ENCODE assay signal across 7 mouse cellular contexts in the genomic region with DNA sequence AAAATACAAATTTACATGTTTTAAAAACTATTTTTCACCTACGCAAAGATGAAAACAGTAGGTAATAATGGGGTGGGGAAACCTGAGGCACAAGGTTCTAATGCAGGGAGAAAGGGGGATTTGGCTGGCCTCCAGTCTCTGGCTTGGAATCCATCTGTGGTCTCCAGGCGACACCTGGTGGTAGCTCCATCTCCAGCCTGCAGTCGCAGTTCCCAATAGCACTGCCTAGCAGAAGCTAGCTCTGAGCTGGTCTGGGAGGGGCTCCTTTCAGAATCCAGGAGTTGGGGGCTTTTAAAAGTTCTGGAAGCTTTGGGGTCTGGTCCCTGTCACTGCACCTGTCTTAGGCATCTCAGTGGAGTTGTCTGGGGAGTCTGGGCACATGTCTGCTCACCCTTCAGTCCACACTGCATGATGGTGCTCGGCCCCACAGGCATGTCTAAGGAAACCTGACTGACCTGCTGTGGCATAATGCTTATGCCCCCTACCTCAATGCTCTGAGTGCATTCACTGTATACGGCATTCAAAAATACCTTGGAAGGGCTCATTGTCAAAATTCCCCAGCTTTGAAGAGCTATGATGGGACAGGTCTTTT. TPM values are rescaled to one million over a fixed set of nuclear protein-coding genes. Genes with fewer than 3 reads are reported as not detected.
DNase-seq lines count a peak whose midpoint lies in the region; ATAC-seq and TF ChIP-seq lines count a peak whose summit lies in the region.

No protein-coding gene starts in this region.

- H3K27me3 ChIP-seq in forebrain, embryonic 14.5 days (replicated peaks; ENCODE audit: control insufficient read depth, insufficient read depth, low read length) = no peaks in the 10 kb centered on the region
- peaks cover 2% of the 10 kb centered on the region; the same call in 1 of the 2 replicates for H3K27me3 ChIP-seq in limb, embryonic 13.5 days
- H3K27me3 ChIP-seq in splenic B cell, adult 2 months (ENCODE audit: control insufficient read depth, insufficient read depth, low read length, poor library complexity, severe bottlenecking) = no peaks in the 10 kb centered on the region

- ATAC-seq in forebrain, embryonic 14.5 days = peak; percentile 63; the same call in 1 of the 2 replicates
- ATAC-seq in limb, embryonic 13.5 days (ENCODE audit: low FRiP score, low read depth) = peak; percentile 48

- no peaks in the 10 kb centered on the region for H3K4me1 ChIP-seq in bone marrow, adult 2 months (ENCODE audit: control insufficient read depth, insufficient read depth, low read length)
- no peaks in the 10 kb centered on the region for H3K4me1 ChIP-seq in forebrain, embryonic 14.5 days (ENCODE audit: control insufficient read depth, insufficient read depth, low read length)
- H3K4me1 ChIP-seq in limb, embryonic 13.5 days = peaks cover 22% of the 10 kb centered on the region

- no peak overlapping the region for H3K9ac ChIP-seq in forebrain, embryonic 14.5 days (ENCODE audit: low read length)
- H3K9ac ChIP-seq in limb, embryonic 13.5 days = no peak overlapping the region

- H3K9me3 ChIP-seq in forebrain, embryonic 14.5 days (replicated peaks; ENCODE audit: control insufficient read depth, low read length) = no peaks in the 10 kb centered on the region
- H3K9me3 ChIP-seq in limb, embryonic 13.5 days = 0 out of 2 replicates have a peak, but pooled peaks cover 5% of the 10 kb centered on the region

- peak; percentile 77 for TF ChIP-seq CTCF in bone marrow, adult 2 months (IDR thresholded peaks at IDR 0.05; ENCODE audit: control insufficient read depth, insufficient read depth, low read length)

- DNase-seq in MN1 (ENCODE audit: low spot score) = peak; percentile 60
- DNase-seq in forebrain, embryonic 14.5 days (ENCODE audit: low spot score) = peak; percentile 86
- DNase-seq in induced T-regulatory cell, adult 2 months (ENCODE audit: low read depth) = peak; percentile 71
- DNase-seq in natural killer cell, adult 2 months (ENCODE audit: low spot score in 2 of 2) = peak; percentile 39 to 63
- peak; percentile 77 for DNase-seq in splenic B cell, adult 2 months (ENCODE audit: low read depth, low spot score)

- no peak overlapping the region for H3K4me2 ChIP-seq in forebrain, embryonic 14.5 days (ENCODE audit: low read length)
- H3K4me2 ChIP-seq in limb, embryonic 13.5 days (replicated peaks) = no peak overlapping the region

- H3K36me3 ChIP-seq in forebrain, embryonic 14.5 days (ENCODE audit: control insufficient read depth, insufficient read depth, low read length) = no peaks in the 10 kb centered on the region
- no peaks in the 10 kb centered on the region for H3K36me3 ChIP-seq in limb, embryonic 13.5 days
- H3K36me3 ChIP-seq in splenic B cell, adult 2 months (ENCODE audit: control insufficient read depth, insufficient read depth, low read length, poor library complexity, severe bottlenecking) = no peaks in the 10 kb centered on the region

- no peak for TF ChIP-seq POLR2A in bone marrow, adult 2 months (IDR thresholded peaks at IDR 0.05; ENCODE audit: borderline replicate concordance, control insufficient read depth, low read depth, low read length)

- no peak overlapping the region for H3K4me3 ChIP-seq in bone marrow, adult 2 months (replicated peaks; ENCODE audit: control insufficient read depth, low read depth, low read length)
- no peak overlapping the region for H3K4me3 ChIP-seq in forebrain, embryonic 14.5 days (ENCODE audit: low read depth, low read length)
- H3K4me3 ChIP-seq in limb, embryonic 13.5 days = no peak overlapping the region

- 38% methylated on average over 5 of the region's 5 CpGs for WGBS in bone marrow, adult 2 months
- WGBS in forebrain, embryonic 14.5 days = 36% methylated on average over 5 of the region's 5 CpGs
- WGBS in limb, embryonic 13.5 days = 38% methylated on average over 5 of the region's 5 CpGs

- no peak overlapping the region for H3K27ac ChIP-seq in bone marrow, adult 2 months (ENCODE audit: control insufficient read depth, insufficient read depth, low read depth, low read length, poor library complexity)
- no peak overlapping the region for H3K27ac ChIP-seq in forebrain, embryonic 14.5 days (ENCODE audit: low read depth, low read length)
- H3K27ac ChIP-seq in limb, embryonic 13.5 days = no peak overlapping the region

RNA-seq across cellular contexts. Expression of a gene that starts 16.2 kb away (rescaled TPM):
- polyA plus RNA-seq in bone marrow, adult 2 months (2011; ENCODE audit: insufficient read depth, insufficient read length, low replicate concordance, missing spikeins) = not detected in 2 replicates
- polyA plus RNA-seq in forebrain, embryonic 14.5 days (2014; fragmentation: Nextera tagmentation; extraction: Ambion mirVana) = not detected in 2 replicates
- not detected in 2 replicates for polyA plus RNA-seq in limb, embryonic 13.5 days (2015; fragmentation: Nextera tagmentation; extraction: Ambion mirVana)

RNA-seq across cellular contexts. Expression of a gene that starts 39.6 kb away (rescaled TPM):
- polyA plus RNA-seq in bone marrow, adult 2 months (2011; ENCODE audit: insufficient read depth, insufficient read length, low replicate concordance, missing spikeins) = not detected in 2 replicates
- not detected in 2 replicates for polyA plus RNA-seq in forebrain, embryonic 14.5 days (2014; fragmentation: Nextera tagmentation; extraction: Ambion mirVana)
- not detected in 2 replicates for polyA plus RNA-seq in limb, embryonic 13.5 days (2015; fragmentation: Nextera tagmentation; extraction: Ambion mirVana)
